ENCODE assay signal across 9 mouse cellular contexts in genomic region chr11:120215726-120216241, GRCm38 (mm10). TPM values are rescaled to one million over a fixed set of nuclear protein-coding genes. Genes with fewer than 3 reads are reported as not detected.
DNase-seq lines count a peak whose midpoint lies in the region; ATAC-seq lines count a peak whose summit lies in the region.
"Had no signal": no experiment of that assay in that cellular context is flagged by ENCODE, and none has a peak within 500 bp of the region (broad histone marks: within the 10 kb centered on the region; RNA-seq: fewer than 3 reads in every experiment).

No protein-coding gene starts in this region.

- 41% methylated on average over 10 of the region's 10 CpGs for WGBS in hindbrain, embryonic 11.5 days
- WGBS in limb, embryonic 15.5 days = 67% methylated on average over 10 of the region's 10 CpGs
- 57% methylated on average over 10 of the region's 10 CpGs for whole genome bisulfite sequencing in neural tube, embryonic 13.5 days

- no peak overlapping the region for H3K4me3 ChIP-seq in hindbrain, embryonic 11.5 days (ENCODE audit: low read depth, low read length)
- no peak overlapping the region for H3K4me3 ChIP-seq in limb, embryonic 15.5 days
- H3K4me3 ChIP-seq in neural tube, embryonic 13.5 days = no peak overlapping the region

- H3K27me3 ChIP-seq in hindbrain, embryonic 11.5 days (ENCODE audit: control insufficient read depth, insufficient read depth, low read length) = no peaks in the 10 kb centered on the region
- no peaks in the 10 kb centered on the region for H3K27me3 ChIP-seq in limb, embryonic 15.5 days
- no peaks in the 10 kb centered on the region for H3K27me3 ChIP-seq in neural tube, embryonic 13.5 days

- DNase-seq in kidney, adult 11 months = peak; percentile 58
- no peak for DNase-seq in kidney, adult 8-10 months
- peak; percentile 41 for DNase-seq in hindbrain, embryonic 11.5 days (ENCODE audit: low spot score)
- no peak for DNase-seq in cerebellum, adult 11-12 months
- DNase-seq in left cerebral cortex, adult 8-10 months (ENCODE audit: low spot score in 2 of 2) = no peak
- no peak for DNase-seq in adrenal gland, postnatal 25 days

- H3K36me3 ChIP-seq in hindbrain, embryonic 11.5 days (ENCODE audit: control insufficient read depth, insufficient read depth, low read length) = no peaks in the 10 kb centered on the region
- H3K36me3 ChIP-seq in limb, embryonic 15.5 days = no peaks in the 10 kb centered on the region
- peaks cover 6% of the 10 kb centered on the region; the same call in 1 of the 2 replicates for H3K36me3 ChIP-seq in neural tube, embryonic 13.5 days
- H3K36me3 ChIP-seq: G1E had no signal

- no peaks in the 10 kb centered on the region for H3K9me3 ChIP-seq in hindbrain, embryonic 11.5 days (ENCODE audit: control insufficient read depth, low read length)
- H3K9me3 ChIP-seq in limb, embryonic 15.5 days = 0 out of 2 replicates have a peak, but pooled peaks cover 4% of the 10 kb centered on the region
- peaks cover 10% of the 10 kb centered on the region; the same call in 1 of the 2 replicates for H3K9me3 ChIP-seq in neural tube, embryonic 13.5 days
- H3K9me3 ChIP-seq: G1E had no signal

- peak overlapping the region; percentile 97 for H3K27ac ChIP-seq in hindbrain, embryonic 11.5 days (ENCODE audit: low read depth, low read length)
- H3K27ac ChIP-seq in limb, embryonic 15.5 days = no peak overlapping the region
- peak overlapping the region; percentile 95 for H3K27ac ChIP-seq in neural tube, embryonic 13.5 days (replicated peaks)

- H3K4me1 ChIP-seq in hindbrain, embryonic 11.5 days (replicated peaks; ENCODE audit: control insufficient read depth, insufficient read depth, low read length) = peaks cover 22% of the 10 kb centered on the region
- peaks cover 25% of the 10 kb centered on the region for H3K4me1 ChIP-seq in limb, embryonic 15.5 days
- H3K4me1 ChIP-seq in neural tube, embryonic 13.5 days (replicated peaks) = peaks cover 35% of the 10 kb centered on the region

- H3K4me2 ChIP-seq in hindbrain, embryonic 11.5 days (replicated peaks; ENCODE audit: low read depth, low read length) = peak overlapping the region; percentile 24; the same call in 1 of the 2 replicates
- H3K4me2 ChIP-seq in limb, embryonic 15.5 days = no peak overlapping the region
- no peak overlapping the region for H3K4me2 ChIP-seq in neural tube, embryonic 13.5 days

- ATAC-seq in hindbrain, embryonic 11.5 days (ENCODE audit: low FRiP score) = no peak
- 0 out of 2 replicates have a peak, but pooled peaks have one; percentile 30 for ATAC-seq in limb, embryonic 15.5 days (ENCODE audit: insufficient number of reproducible peaks, low FRiP score, low TSS enrichment, low read depth)
- no peak for ATAC-seq in neural tube, embryonic 13.5 days (ENCODE audit: low read depth)

- peak overlapping the region; percentile 59 for H3K9ac ChIP-seq in hindbrain, embryonic 11.5 days (ENCODE audit: low read depth, low read length)
- no peak overlapping the region for H3K9ac ChIP-seq in limb, embryonic 15.5 days
- H3K9ac ChIP-seq in neural tube, embryonic 13.5 days = no peak overlapping the region

RNA-seq across cellular contexts. Expression of gene Bahcc1, which starts 17.0 kb away (rescaled TPM):
- polyA plus RNA-seq in hindbrain, embryonic 11.5 days (2014; fragmentation: Nextera tagmentation; extraction: Ambion mirVana) = 18.1 and 23.1 TPM in 2 replicates
- 5.8 and 6.7 TPM in 2 replicates for polyA plus RNA-seq in limb, embryonic 15.5 days (2015; fragmentation: Nextera tagmentation; extraction: Ambion mirVana)
- 13.6 and 15.3 TPM in 2 replicates for polyA plus RNA-seq in neural tube, embryonic 13.5 days (2015; fragmentation: Nextera tagmentation; extraction: Ambion mirVana)
- total RNA-seq in left cerebral cortex, adult 8-10 months (2022) = 10 to 100 TPM; 20.8 to 23.0 (median 21.6) TPM
- total RNA-seq in adrenal gland, postnatal 25 days (2021) = 23.8 and 25.8 TPM in 2 replicates

Comparison
In these comparisons a context has a peak if more than half of its experiments do, and no peak if none do; other contexts are left out.
1. DNase-seq: peak in kidney, adult 11 months (single experiment) and hindbrain, embryonic 11.5 days (single experiment); none in kidney, adult 8-10 months (0 of 2), cerebellum, adult 11-12 months (single experiment), left cerebral cortex, adult 8-10 months (0 of 2) and adrenal gland, postnatal 25 days (single experiment).